Mouse (Mus musculus): Measurements from ENCODE around the gene Clmp.

- TF ChIP-seq USF1 (IDR thresholded peaks at IDR 0.05; ENCODE audit: low read depth) (no peak), MYOD1 (IDR thresholded peaks at IDR 0.05; ENCODE audit: control insufficient read depth in 1 of 3, insufficient read length in 2 of 3, low read depth in 2 of 3) (no peak), POLR2A (IDR thresholded peaks at IDR 0.05; ENCODE audit: insufficient read length, low read depth) (no peak), MYOG (IDR thresholded peaks at IDR 0.05; ENCODE audit: control insufficient read depth in 1 of 3, insufficient read depth in 1 of 3, insufficient read length in 2 of 3, low read depth in 2 of 3) (no peak), POLR2AphosphoS2 (IDR thresholded peaks at IDR 0.05; ENCODE audit: insufficient read length, low read depth) (no peak), REST (IDR thresholded peaks at IDR 0.05; ENCODE audit: insufficient read depth, insufficient read length) (no peak), MAX (IDR thresholded peaks at IDR 0.05; ENCODE audit: low read depth) (no peak), CEBPB (IDR thresholded peaks at IDR 0.05; ENCODE audit: insufficient read depth, poor library complexity, severe bottlenecking) (no peak), SRF (IDR thresholded peaks at IDR 0.05; ENCODE audit: control insufficient read depth, insufficient read length, low read depth) (no peak), E2F4 (IDR thresholded peaks at IDR 0.05; ENCODE audit: insufficient read depth) (no peak)
Measured at GRCm38 (mm10) chr9:40720881-40721280, 35.1 kb downstream of the Clmp start.

Data from myocyte (in vitro differentiated cells).